Mouse (Mus musculus) retina, postnatal 1 day (tissue): ENCODE results near the gene Adamts14.

Source experiments
- DNase-seq: peaks from one replicate; pipeline ENCODE4 v3.0.0-alpha.2; 2012

The Adamts14 gene

GRCm38 (mm10) chr10:61176221-61176790, 96.9 kb downstream of the Adamts14 start:
- DNase-seq = no peak

- DNase-seq = peak; percentile 67
These were observed 97.6 kb downstream of the Adamts14 start for GRCm38 (mm10) chr10:61175442-61176204.

- DNase-seq = peak; percentile 11
These were observed 98.4 kb downstream of the Adamts14 start for GRCm38 (mm10) chr10:61174711-61175441.

- DNase-seq = no peak
These were observed 100.7 kb downstream of the Adamts14 start for GRCm38 (mm10) chr10:61172496-61172895.

- DNase-seq = no peak
These were observed 101.6 kb downstream of the Adamts14 start, which contains the start of gene Tbata for GRCm38 (mm10) chr10:61171654-61172053. Tbata (plus strand) TSS chr10:61171954.

- no peak for DNase-seq
These were observed 104.8 kb downstream of the Adamts14 start for GRCm38 (mm10) chr10:61168393-61168792.

GRCm38 (mm10) chr10:61167333-61168096, 105.7 kb downstream of the Adamts14 start:
- DNase-seq = no peak

GRCm38 (mm10) chr10:61162366-61162765, 110.9 kb downstream of the Adamts14 start:
- DNase-seq = no peak

- DNase-seq = no peak
These were observed 112.6 kb downstream of the Adamts14 start for GRCm38 (mm10) chr10:61160671-61161070.

- DNase-seq = no peak
These were observed 113.1 kb downstream of the Adamts14 start for GRCm38 (mm10) chr10:61160089-61160488.

- DNase-seq = no peak
These were observed 114.6 kb downstream of the Adamts14 start for GRCm38 (mm10) chr10:61158594-61158993.

GRCm38 (mm10) chr10:61156453-61156852, 116.8 kb downstream of the Adamts14 start:
- no peak for DNase-seq

GRCm38 (mm10) chr10:61155611-61156010, 117.6 kb downstream of the Adamts14 start:
- no peak for DNase-seq

GRCm38 (mm10) chr10:61152131-61152530, 121.1 kb downstream of the Adamts14 start:
- DNase-seq = no peak

- DNase-seq = no peak
These were observed 122.6 kb downstream of the Adamts14 start for GRCm38 (mm10) chr10:61150616-61151015.

- no peak for DNase-seq
These were observed 123.8 kb downstream of the Adamts14 start for GRCm38 (mm10) chr10:61149476-61149875.

- DNase-seq = peak; percentile 95
These were observed 125.8 kb downstream of the Adamts14 start, which contains the start of gene Sgpl1 for GRCm38 (mm10) chr10:61147157-61148040. Sgpl1 (minus strand) TSS chr10:61147703.
